Mouse (Mus musculus) heart, postnatal 0 days (tissue): ENCODE data around the gene Gjb1.
"Not testable (repeated sequence)": the region's sequence is repeated elsewhere in the genome, so short reads cannot be mapped to it uniquely, and the experiment has no call there.

Source experiments
- CTCF ChIP-seq: IDR thresholded peaks from 2 replicates; pipeline ENCODE4 v1.5.1; 2016; ENCODE audit warnings: antibody characterized with exemption, control low read depth, low read depth
- EP300 ChIP-seq: IDR thresholded peaks from 2 replicates; pipeline ENCODE4 v1.6.1; 2016; ENCODE audit warnings: antibody characterized with exemption, low read depth

GRCm38 (mm10) chrX:101342837-101343236 lies 33.3 kb upstream of the Gjb1 start:
- TF ChIP-seq CTCF, EP300: not testable (repeated sequence)
